Mouse (Mus musculus): ENCODE results near the gene Spns1. TPM values are rescaled to one million over a fixed set of nuclear protein-coding genes. Genes with fewer than 3 reads are reported as not detected.

Spns1 gene
- total and polyA plus RNA-seq, 2 experiments from 2014 or later, result 80.9 to 125 TPM

DNA sequence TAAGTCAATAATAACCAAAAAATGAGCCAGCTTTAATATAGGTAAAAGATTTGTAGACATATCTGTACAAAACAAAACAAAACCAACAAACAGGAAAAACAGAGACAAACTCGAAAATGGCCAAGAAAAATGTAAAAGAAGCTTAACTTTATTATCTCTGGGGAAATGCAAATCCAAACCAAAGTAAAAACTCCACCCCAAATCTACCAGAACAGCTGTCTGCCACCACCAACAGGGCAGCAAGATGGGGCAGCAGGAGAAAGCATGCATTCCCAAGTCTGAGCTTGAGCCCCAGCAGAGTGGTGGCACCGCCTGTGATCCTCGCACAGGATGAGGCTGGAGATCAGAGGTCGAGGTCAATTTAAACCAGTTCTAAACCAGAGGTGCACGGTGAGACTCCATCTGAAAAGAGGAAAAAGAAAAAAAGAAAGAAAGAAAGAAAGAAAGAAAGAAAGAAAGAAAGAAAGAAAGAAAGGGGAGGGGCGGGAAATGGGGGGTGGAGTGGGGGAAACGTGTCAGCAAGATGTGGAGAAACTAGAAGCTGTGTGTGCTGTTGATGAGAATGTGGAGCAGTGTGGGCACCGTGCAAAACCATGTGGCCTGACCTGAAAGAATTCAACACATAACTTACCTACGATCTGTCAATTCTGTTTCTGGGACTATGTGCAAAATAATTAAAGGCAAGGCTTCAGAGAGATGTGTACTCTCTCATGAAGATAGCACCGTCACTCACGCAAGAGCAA is 23.8 kb downstream of the Spns1 start:
- Histone ChIP-seq H3K4me1 (ENCODE audit: insufficient read depth, low read length) (no peaks in the 10 kb centered on the region), H3K27me3 (ENCODE audit: insufficient read depth, low read length) (no peaks in the 10 kb centered on the region), H3K27ac (no peak overlapping the region), H3K36me3 (ENCODE audit: insufficient read depth, low read length) (no peaks in the 10 kb centered on the region), H3K4me3 (ENCODE audit: low read length) (no peak overlapping the region), H3K9me3 (ENCODE audit: low read length) (no peaks in the 10 kb centered on the region), H3K4me2 (ENCODE audit: low read depth, low read length) (no peak overlapping the region), H3K9ac (replicated peaks; ENCODE audit: low read length) (no peak overlapping the region)
- 68% methylated on average over 11 of the region's 11 CpGs for WGBS
- no peak for TF ChIP-seq CTCF (IDR thresholded peaks at IDR 0.05; ENCODE audit: low read depth)
- DNase-seq (ENCODE audit: low spot score) (no peak), ATAC-seq (no peak)

DNA sequence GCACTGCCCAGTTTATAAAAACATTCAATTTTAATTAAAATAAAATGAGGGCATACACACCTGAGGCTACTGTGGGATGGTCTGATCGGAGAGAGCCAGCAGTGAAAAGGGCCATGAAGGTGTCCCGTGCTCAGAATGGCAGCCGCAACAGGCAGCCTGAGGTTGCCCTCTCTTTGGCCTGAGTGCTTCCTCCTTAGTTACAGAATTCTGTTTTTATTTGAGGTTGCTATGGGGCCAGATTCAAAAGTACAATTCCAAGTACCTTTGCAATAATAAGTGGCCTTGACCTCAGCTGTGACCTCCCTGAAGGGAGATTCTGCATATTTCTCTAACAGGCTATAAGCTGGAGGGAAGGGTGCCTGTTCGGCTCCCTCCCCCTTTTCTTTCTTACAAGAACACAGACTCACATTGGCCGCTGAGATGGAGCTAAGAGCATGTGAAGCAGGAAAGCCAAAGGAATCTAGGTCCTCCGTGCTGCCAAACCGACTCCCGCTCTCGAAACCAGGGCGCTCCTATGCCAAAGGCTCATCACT is 25.8 kb downstream of the Spns1 start:
- DNase-seq (ENCODE audit: low spot score) (peak; percentile 29), ATAC-seq (no peak)
- 0 out of 2 replicates have a peak overlapping the region, but pooled peaks have one; percentile 13 for H3K9ac ChIP-seq (replicated peaks; ENCODE audit: low read length)
- WGBS, result 32% methylated on average over 10 of the region's 10 CpGs
- peak overlapping the region; percentile 45; the same call in 1 of the 2 replicates for H3K4me2 ChIP-seq (ENCODE audit: low read depth, low read length)
- no peaks in the 10 kb centered on the region for H3K9me3 ChIP-seq (ENCODE audit: low read length)
- peak overlapping the region; percentile 3; the same call in 1 of the 2 replicates for H3K27ac ChIP-seq
- no peak for TF ChIP-seq CTCF (IDR thresholded peaks at IDR 0.05; ENCODE audit: low read depth)
- H3K27me3 ChIP-seq (ENCODE audit: insufficient read depth, low read length), result no peaks in the 10 kb centered on the region
- H3K4me1 ChIP-seq (ENCODE audit: insufficient read depth, low read length), result no peaks in the 10 kb centered on the region
- no peaks in the 10 kb centered on the region for H3K36me3 ChIP-seq (ENCODE audit: insufficient read depth, low read length)
- peak overlapping the region; percentile 20; the same call in 1 of the 2 replicates for H3K4me3 ChIP-seq (ENCODE audit: low read length)

DNA sequence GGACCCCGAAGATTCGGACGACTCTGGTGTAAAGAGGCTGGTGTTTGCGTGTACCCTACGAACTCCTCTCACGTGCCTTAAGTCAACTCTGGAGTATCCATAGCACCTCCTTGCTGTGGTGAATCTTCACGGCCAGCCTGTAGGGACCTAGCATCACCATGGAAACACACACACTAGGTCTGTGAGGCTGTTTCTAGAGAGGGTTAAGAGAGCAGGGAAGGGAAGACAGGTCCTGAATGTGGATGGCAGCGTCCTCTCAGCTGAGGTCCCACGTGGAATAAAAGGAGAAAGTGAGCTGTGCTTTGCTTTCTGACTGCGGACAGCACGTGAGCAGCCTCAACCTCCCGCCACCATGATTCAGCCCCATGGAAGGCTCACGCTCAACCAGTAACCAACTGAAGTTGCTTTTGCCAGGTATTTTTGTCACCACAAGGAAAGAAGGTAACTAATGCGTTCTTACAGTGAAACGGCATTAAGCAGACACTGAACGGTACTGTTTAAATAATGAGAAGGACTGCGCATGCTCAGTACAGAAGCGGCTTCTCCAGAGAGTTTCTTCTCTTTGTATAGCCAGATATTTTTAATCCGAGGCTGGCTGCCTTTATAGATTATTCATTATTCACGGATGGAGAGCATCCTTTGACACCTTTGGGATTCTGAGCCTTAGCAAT is 26.4 kb downstream of the Spns1 start:
- Histone ChIP-seq H3K27me3 (ENCODE audit: insufficient read depth, low read length) (no peaks in the 10 kb centered on the region), H3K27ac (peak overlapping the region; percentile 3; the same call in 1 of the 2 replicates), H3K4me2 (ENCODE audit: low read depth, low read length) (peak overlapping the region; percentile 45), H3K9ac (replicated peaks; ENCODE audit: low read length) (0 out of 2 replicates have a peak overlapping the region, but pooled peaks have one; percentile 13), H3K4me3 (ENCODE audit: low read length) (peak overlapping the region; percentile 20; the same call in 1 of the 2 replicates), H3K36me3 (ENCODE audit: insufficient read depth, low read length) (no peaks in the 10 kb centered on the region), H3K4me1 (ENCODE audit: insufficient read depth, low read length) (no peaks in the 10 kb centered on the region), H3K9me3 (ENCODE audit: low read length) (no peaks in the 10 kb centered on the region)
- ATAC-seq, result peak; percentile 68; the same call in 1 of the 2 replicates
- peak; percentile 17 for TF ChIP-seq CTCF (IDR thresholded peaks at IDR 0.05; ENCODE audit: low read depth)
- 57% methylated on average over 20 of the region's 20 CpGs for WGBS
- peak; percentile 53 for DNase-seq (ENCODE audit: low spot score)

DNA sequence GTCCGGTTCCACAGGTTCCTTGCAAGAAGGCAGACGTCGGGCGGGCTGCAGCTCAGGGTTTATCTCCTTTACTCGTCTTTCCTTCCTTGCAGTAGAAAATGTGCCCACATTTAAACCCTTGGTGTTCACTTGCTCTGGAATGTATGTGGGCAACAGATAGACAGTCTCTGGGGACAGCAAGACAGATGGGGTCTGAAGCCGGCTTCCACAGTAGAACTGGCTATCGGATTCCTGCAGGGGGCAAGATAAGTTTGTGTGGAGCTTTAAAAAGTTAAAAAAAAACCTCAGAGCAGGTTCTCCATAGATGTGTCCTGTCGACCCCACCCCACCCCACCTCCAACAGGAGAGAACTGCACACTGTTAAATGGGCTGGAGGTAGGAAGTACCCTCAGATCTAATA is 29.0 kb downstream of the Spns1 start:
- WGBS, result 75% methylated on average over 8 of the region's 8 CpGs
- no peak for ATAC-seq

DNA sequence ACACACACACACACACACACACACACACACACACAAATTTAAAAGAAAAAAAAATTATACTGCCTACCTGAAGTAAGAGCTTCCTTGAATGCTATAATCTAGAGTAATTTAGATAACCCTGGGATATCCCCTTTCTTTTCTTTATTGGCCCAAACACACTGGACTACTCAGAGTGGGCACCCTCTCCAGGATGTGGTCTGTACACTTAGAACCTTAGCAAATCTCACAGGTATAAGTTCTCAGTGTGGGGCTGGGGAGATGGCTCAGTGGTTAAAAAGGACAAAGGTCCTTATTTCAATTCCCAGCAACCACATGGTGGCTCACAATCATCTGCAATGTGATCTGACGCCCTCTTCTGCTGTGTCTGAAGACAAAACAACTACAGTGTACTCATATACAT is 30.2 kb downstream of the Spns1 start:
- 50% methylated on average over 1 of the region's 1 CpGs for WGBS
- TF ChIP-seq CTCF (IDR thresholded peaks at IDR 0.05; ENCODE audit: low read depth), result no peak
- Histone ChIP-seq H3K27me3 (ENCODE audit: insufficient read depth, low read length) (no peaks in the 10 kb centered on the region), H3K9me3 (ENCODE audit: low read length) (no peaks in the 10 kb centered on the region), H3K4me3 (ENCODE audit: low read length) (no peak overlapping the region), H3K4me2 (ENCODE audit: low read depth, low read length) (no peak overlapping the region), H3K36me3 (ENCODE audit: insufficient read depth, low read length) (no peaks in the 10 kb centered on the region), H3K4me1 (ENCODE audit: insufficient read depth, low read length) (no peaks in the 10 kb centered on the region), H3K9ac (replicated peaks; ENCODE audit: low read length) (no peak overlapping the region), H3K27ac (no peak overlapping the region)
- no peak for DNase-seq (ENCODE audit: low spot score)
- ATAC-seq, result no peak

More for the DNA sequence above, 29.0 kb downstream of the Spns1 start:
- TF ChIP-seq CTCF (IDR thresholded peaks at IDR 0.05; ENCODE audit: low read depth), result no peak
- no peaks in the 10 kb centered on the region for H3K27me3 ChIP-seq (ENCODE audit: insufficient read depth, low read length)
- H3K36me3 ChIP-seq (ENCODE audit: insufficient read depth, low read length), result no peaks in the 10 kb centered on the region
- H3K9ac ChIP-seq (replicated peaks; ENCODE audit: low read length), result no peak overlapping the region
- DNase-seq (ENCODE audit: low spot score), result no peak
- no peaks in the 10 kb centered on the region for H3K4me1 ChIP-seq (ENCODE audit: insufficient read depth, low read length)
- no peaks in the 10 kb centered on the region for H3K9me3 ChIP-seq (ENCODE audit: low read length)
- H3K27ac ChIP-seq, result no peak overlapping the region
- no peak overlapping the region for H3K4me3 ChIP-seq (ENCODE audit: low read length)
- no peak overlapping the region for H3K4me2 ChIP-seq (ENCODE audit: low read depth, low read length)

DNA sequence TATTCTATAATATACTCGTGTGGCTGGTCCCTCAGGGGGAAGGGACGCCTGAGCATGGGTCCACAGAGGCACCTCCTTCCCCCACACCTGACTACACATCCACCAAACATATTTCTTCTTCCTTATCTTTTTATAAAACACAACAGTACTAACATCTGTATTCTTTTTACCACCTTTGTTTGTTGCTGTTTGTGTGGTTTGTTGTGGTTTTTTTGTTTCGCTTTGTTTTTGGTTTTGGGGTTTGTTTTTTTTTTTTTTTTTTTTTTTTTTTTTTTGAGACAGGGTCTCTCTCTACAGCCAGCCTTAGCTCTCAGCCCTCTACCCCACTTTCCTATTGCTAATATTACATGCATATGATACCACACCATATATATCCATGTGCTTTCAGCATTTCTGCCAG is 31.3 kb downstream of the Spns1 start:
- Histone ChIP-seq H3K36me3 (ENCODE audit: insufficient read depth, low read length) (no peaks in the 10 kb centered on the region), H3K27ac (no peak overlapping the region), H3K9me3 (ENCODE audit: low read length) (no peaks in the 10 kb centered on the region), H3K4me3 (ENCODE audit: low read length) (no peak overlapping the region), H3K27me3 (ENCODE audit: insufficient read depth, low read length) (no peaks in the 10 kb centered on the region), H3K4me1 (ENCODE audit: insufficient read depth, low read length) (no peaks in the 10 kb centered on the region), H3K9ac (replicated peaks; ENCODE audit: low read length) (no peak overlapping the region), H3K4me2 (ENCODE audit: low read depth, low read length) (no peak overlapping the region)
- DNase-seq (ENCODE audit: low spot score), result no peak
- no peak for ATAC-seq
- 58% methylated on average over 3 of the region's 3 CpGs for WGBS
- TF ChIP-seq CTCF (IDR thresholded peaks at IDR 0.05; ENCODE audit: low read depth), result no peak

Data from hindbrain, postnatal 0 days (tissue).